Mouse (Mus musculus) intestine, embryonic 16.5 days (tissue): ENCODE measurements at regions not wholly inside any gene's neighbourhood (a gene's known extent, or its start where the extent isn't known, plus 50 kb on each side); places are given as distances from the start of the nearest gene placed in this dataset.

Experiments used
- ATAC-seq: fragments of 200-750 bp; cut with Nextera tagmentation; 2 replicates; pipeline ENCODE4 v1.8.0; 2017; ENCODE audit warnings: moderate TSS enrichment, moderate library complexity
- H3K27ac ChIP-seq: fragments of 300-500 bp; sonication (generic); 2 replicates; pipeline ENCODE4 v1.5.1; 2014; ENCODE audit warnings: mild to moderate bottlenecking, low read length
- H3K27me3 ChIP-seq: fragments of 300-500 bp; sonication (generic); replicated peaks from 2 replicates; pipeline ENCODE4 v1.6.1; 2014; ENCODE audit warnings: low read length, control low read depth, mixed read lengths; ENCODE audit not compliant: control insufficient read depth, insufficient read depth
- H3K36me3 ChIP-seq: fragments of 300-500 bp; sonication (generic); 2 replicates; pipeline ENCODE4 v1.6.1; 2014; ENCODE audit warnings: low read length, control low read depth; ENCODE audit not compliant: control insufficient read depth, insufficient read depth
- H3K4me1 ChIP-seq: fragments of 300-500 bp; sonication (generic); 2 replicates; pipeline ENCODE4 v1.6.1; 2014; ENCODE audit warnings: low read length, control low read depth, mixed read lengths; ENCODE audit not compliant: control insufficient read depth, insufficient read depth
- H3K4me2 ChIP-seq: fragments of 300-500 bp; sonication (generic); 2 replicates; pipeline ENCODE4 v1.6.1; 2014; ENCODE audit warnings: low read depth, low read length, control low read depth
- H3K4me3 ChIP-seq: fragments of 300-500 bp; sonication (generic); 2 replicates; pipeline ENCODE4 v1.5.1; 2014; ENCODE audit warnings: mild to moderate bottlenecking, low read length
- H3K9ac ChIP-seq: fragments of 300-500 bp; sonication (generic); 2 replicates; pipeline ENCODE4 v1.6.1; 2014; ENCODE audit warnings: low read depth, low read length
- H3K9me3 ChIP-seq: fragments of 300-500 bp; sonication (generic); 2 replicates; pipeline ENCODE4 v1.6.1; 2016; ENCODE audit warnings: low read length, control low read depth; ENCODE audit not compliant: control insufficient read depth
- WGBS: fragments of 180-500 bp; shearing (Covaris S2); extraction: QIAGEN DNeasy Blood & Tissue Kit; methylation state at CpG from one replicate; pipeline ENCODE4 v1.1.7; 2014; 5-methylcytosine and 5-hydroxymethylcytosine counted together

GRCm38 (mm10) chr6:135451165-135451797, 88.9 kb downstream of the Emp1 start:
- Histone ChIP-seq H3K27me3 (no peaks in the 10 kb centered on the region), H3K27ac (no peak overlapping the region), H3K4me3 (no peak overlapping the region), H3K36me3 (no peaks in the 10 kb centered on the region), H3K4me2 (no peak overlapping the region), H3K4me1 (no peaks in the 10 kb centered on the region), H3K9ac (no peak overlapping the region), H3K9me3 (no peaks in the 10 kb centered on the region)
- WGBS: 85% methylated on average over 8 of the region's 8 CpGs
- ATAC-seq: no peak

- no peaks in the 10 kb centered on the region for H3K36me3 ChIP-seq
- no peaks in the 10 kb centered on the region for H3K4me1 ChIP-seq
- no peaks in the 10 kb centered on the region for H3K9me3 ChIP-seq
- H3K4me2 ChIP-seq: no peak overlapping the region
- no peak overlapping the region for H3K4me3 ChIP-seq
- 90% methylated on average over 3 of the region's 3 CpGs for WGBS
- no peak overlapping the region for H3K9ac ChIP-seq
- ATAC-seq: no peak
- no peaks in the 10 kb centered on the region for H3K27me3 ChIP-seq
- H3K27ac ChIP-seq: no peak overlapping the region
These were observed 90.7 kb downstream of the Emp1 start for GRCm38 (mm10) chr6:135453041-135453440.

- Histone ChIP-seq H3K27ac (no peak overlapping the region), H3K4me1 (no peaks in the 10 kb centered on the region), H3K9ac (no peak overlapping the region), H3K4me2 (no peak overlapping the region), H3K4me3 (no peak overlapping the region), H3K36me3 (no peaks in the 10 kb centered on the region), H3K27me3 (no peaks in the 10 kb centered on the region), H3K9me3 (no peaks in the 10 kb centered on the region)
- 52% methylated on average over 6 of the region's 6 CpGs for WGBS
- no peak for ATAC-seq
These were observed 110.2 kb downstream of the Emp1 start for GRCm38 (mm10) chr6:135472495-135472894.

- no peak overlapping the region for H3K9ac ChIP-seq
- H3K9me3 ChIP-seq: no peaks in the 10 kb centered on the region
- H3K36me3 ChIP-seq: no peaks in the 10 kb centered on the region
- no peak overlapping the region for H3K27ac ChIP-seq
- no peak overlapping the region for H3K4me3 ChIP-seq
- H3K4me1 ChIP-seq: no peaks in the 10 kb centered on the region
- ATAC-seq: no peak
- H3K27me3 ChIP-seq: no peaks in the 10 kb centered on the region
- no peak overlapping the region for H3K4me2 ChIP-seq
- WGBS: 85% methylated on average over 4 of the region's 4 CpGs
These were observed 110.8 kb downstream of the Emp1 start for GRCm38 (mm10) chr6:135473146-135473545.

- no peaks in the 10 kb centered on the region for H3K9me3 ChIP-seq
- no peaks in the 10 kb centered on the region for H3K4me1 ChIP-seq
- no peak overlapping the region for H3K27ac ChIP-seq
- no peak overlapping the region for H3K4me3 ChIP-seq
- H3K36me3 ChIP-seq: no peaks in the 10 kb centered on the region
- 42% methylated on average over 2 of the region's 2 CpGs for WGBS
- no peak overlapping the region for H3K9ac ChIP-seq
- H3K4me2 ChIP-seq: no peak overlapping the region
- H3K27me3 ChIP-seq: no peaks in the 10 kb centered on the region
- no peak for ATAC-seq
These were observed 126.5 kb downstream of the Emp1 start for GRCm38 (mm10) chr6:135488795-135489194.

GRCm38 (mm10) chr6:135493983-135494382, 131.6 kb downstream of the Emp1 start:
- Histone ChIP-seq H3K4me3 (no peak overlapping the region), H3K4me2 (no peak overlapping the region), H3K4me1 (no peaks in the 10 kb centered on the region), H3K9me3 (no peaks in the 10 kb centered on the region), H3K9ac (no peak overlapping the region), H3K27me3 (no peaks in the 10 kb centered on the region), H3K36me3 (no peaks in the 10 kb centered on the region), H3K27ac (no peak overlapping the region)
- WGBS: 93% methylated on average over 1 of the region's 1 CpGs
- no peak for ATAC-seq

GRCm38 (mm10) chr6:135495841-135496240, 133.5 kb downstream of the Emp1 start:
- no peaks in the 10 kb centered on the region for H3K36me3 ChIP-seq
- no peak for ATAC-seq
- H3K4me1 ChIP-seq: no peaks in the 10 kb centered on the region
- 52% methylated on average over 2 of the region's 2 CpGs for WGBS
- H3K9me3 ChIP-seq: no peaks in the 10 kb centered on the region
- H3K4me2 ChIP-seq: no peak overlapping the region
- no peak overlapping the region for H3K4me3 ChIP-seq
- no peak overlapping the region for H3K27ac ChIP-seq
- H3K27me3 ChIP-seq: no peaks in the 10 kb centered on the region
- no peak overlapping the region for H3K9ac ChIP-seq

GRCm38 (mm10) chr6:135498592-135498991, 136.2 kb downstream of the Emp1 start:
- Histone ChIP-seq H3K36me3 (no peaks in the 10 kb centered on the region), H3K9ac (no peak overlapping the region), H3K27ac (no peak overlapping the region), H3K4me2 (no peak overlapping the region), H3K4me3 (no peak overlapping the region), H3K27me3 (no peaks in the 10 kb centered on the region), H3K4me1 (no peaks in the 10 kb centered on the region), H3K9me3 (no peaks in the 10 kb centered on the region)
- 87% methylated on average over 6 of the region's 6 CpGs for WGBS
- no peak for ATAC-seq

- Histone ChIP-seq H3K36me3 (no peaks in the 10 kb centered on the region), H3K4me1 (no peaks in the 10 kb centered on the region), H3K9ac (no peak overlapping the region), H3K27me3 (no peaks in the 10 kb centered on the region), H3K4me3 (no peak overlapping the region), H3K4me2 (no peak overlapping the region), H3K9me3 (no peaks in the 10 kb centered on the region), H3K27ac (no peak overlapping the region)
- 72% methylated on average over 3 of the region's 3 CpGs for WGBS
- no peak for ATAC-seq
These were observed 138.0 kb downstream of the Emp1 start for GRCm38 (mm10) chr6:135500381-135500780.

- ATAC-seq: no peak
- Histone ChIP-seq H3K4me1 (no peaks in the 10 kb centered on the region), H3K36me3 (no peaks in the 10 kb centered on the region), H3K9me3 (no peaks in the 10 kb centered on the region), H3K4me3 (no peak overlapping the region), H3K27me3 (no peaks in the 10 kb centered on the region), H3K27ac (no peak overlapping the region), H3K4me2 (no peak overlapping the region), H3K9ac (no peak overlapping the region)
- 72% methylated on average over 6 of the region's 6 CpGs for WGBS
These were observed 139.4 kb downstream of the Emp1 start for GRCm38 (mm10) chr6:135501791-135502190.
